Mouse (Mus musculus): ENCODE measurements around the gene Nol12.

GRCm38 (mm10) chr15:78940325-78940724 is 5.6 kb downstream of the Nol12 start:
- TF ChIP-seq CTCF (IDR thresholded peaks at IDR 0.05; ENCODE audit: control insufficient read depth, insufficient read depth, low read length) (no peak), POLR2A (IDR thresholded peaks at IDR 0.05; ENCODE audit: borderline replicate concordance, control insufficient read depth, low read depth, low read length) (0 out of 2 replicates have a peak, but pooled peaks have one; percentile 6)
